Mouse (Mus musculus) kidney, adult 2 months (tissue): ENCODE data around the gene Dlgap1. TPM values are rescaled to one million over a fixed set of nuclear protein-coding genes. Genes with fewer than 3 reads are reported as not detected.
A peak's percentile ranks its signal among the peaks of the same experiment; 100 is the strongest.

Experiments
- DNase-seq: peaks from one replicate; pipeline ENCODE4 v3.0.0; 2021
- H3K27ac ChIP-seq: fragments of 200-500 bp; 2 replicates; pipeline ENCODE4 v1.5.1; 2012; ENCODE audit warnings: low read depth, low read length, control low read depth, inconsistent platforms; ENCODE audit not compliant: insufficient read depth
- H3K27me3 ChIP-seq: fragments of 200-500 bp; replicated peaks from 2 replicates; pipeline ENCODE4 v1.6.1; 2012; ENCODE audit warnings: mild to moderate bottlenecking, moderate library complexity, low read length, inconsistent platforms; ENCODE audit not compliant: control insufficient read depth, insufficient read depth
- H3K36me3 ChIP-seq: fragments of 200-500 bp; 2 replicates; pipeline ENCODE4 v1.6.1; 2012; ENCODE audit warnings: mild to moderate bottlenecking, moderate library complexity, low read length, inconsistent platforms; ENCODE audit not compliant: control insufficient read depth, insufficient read depth
- H3K4me1 ChIP-seq: fragments of 200-500 bp; 2 replicates; pipeline ENCODE4 v1.6.1; 2011; ENCODE audit warnings: low read length; ENCODE audit not compliant: control insufficient read depth, insufficient read depth
- H3K4me3 ChIP-seq: fragments of 200-500 bp; 2 replicates; pipeline ENCODE4 v1.5.1; 2011; ENCODE audit warnings: mild to moderate bottlenecking, low read depth, low read length, control low read depth; ENCODE audit not compliant: insufficient read depth
- CTCF ChIP-seq: fragments of 200-500 bp; conservative IDR thresholded peaks from 2 replicates; pipeline ENCODE4 v1.5.1; 2011; ENCODE audit warnings: low read depth, mild to moderate bottlenecking, control low read depth, low read length, moderate library complexity, mixed read lengths; ENCODE audit not compliant: insufficient read depth, insufficient read length
- POLR2A ChIP-seq: fragments of 200-500 bp; IDR thresholded peaks from one replicate; pipeline ENCODE4 v1.6.1; 2011; ENCODE audit warnings: low read depth, low read length, control low read depth
- WGBS: fragments of 180-500 bp; shearing (Covaris S2); methylation state at CpG from one replicate; pipeline ENCODE4 v1.1.7; 2018; 5-methylcytosine and 5-hydroxymethylcytosine counted together
- polyA plus RNA-seq: library from polyadenylated mRNA; depleted of rRNA; stranded (reverse); fragments of >200 nt; gene quantifications from 2 replicates; pipeline ENCODE4 v1.2.3, GENCODE M21; 2012

Dlgap1 gene
- polyA plus RNA-seq, 1 experiment: 0.55 TPM

GRCm38 (mm10) chr17:70772120-70772899, 803.4 kb downstream of the Dlgap1 start:
- WGBS: 26% methylated on average over 10 of the region's 10 CpGs
- DNase-seq: no peak
- Histone ChIP-seq H3K36me3 (no peaks in the 10 kb centered on the region), H3K27ac (no peak overlapping the region), H3K27me3 (no peaks in the 10 kb centered on the region), H3K4me1 (peaks cover 2% of the 10 kb centered on the region; the same call in 1 of the 2 replicates), H3K4me3 (no peak overlapping the region)
- no peak for TF ChIP-seq POLR2A
- no peak for TF ChIP-seq CTCF

- DNase-seq: no peak
- no peaks in the 10 kb centered on the region for H3K4me1 ChIP-seq
- no peak overlapping the region for H3K27ac ChIP-seq
- TF ChIP-seq POLR2A (no peak), CTCF (no peak)
- no peaks in the 10 kb centered on the region for H3K36me3 ChIP-seq
- H3K4me3 ChIP-seq: no peak overlapping the region
- WGBS: 53% methylated on average over 7 of the region's 7 CpGs
- H3K27me3 ChIP-seq: no peaks in the 10 kb centered on the region
These were observed 810.9 kb downstream of the Dlgap1 start for GRCm38 (mm10) chr17:70779770-70780169.

GRCm38 (mm10) chr17:70780726-70781689, 812.1 kb downstream of the Dlgap1 start:
- Histone ChIP-seq H3K27me3 (no peaks in the 10 kb centered on the region), H3K4me1 (no peaks in the 10 kb centered on the region), H3K4me3 (no peak overlapping the region), H3K27ac (no peak overlapping the region), H3K36me3 (no peaks in the 10 kb centered on the region)
- peak; percentile 54 for DNase-seq
- WGBS: 53% methylated on average over 18 of the region's 18 CpGs
- TF ChIP-seq CTCF (no peak), POLR2A (no peak)

GRCm38 (mm10) chr17:70783273-70783672, 814.4 kb downstream of the Dlgap1 start:
- no peak for TF ChIP-seq POLR2A
- no peaks in the 10 kb centered on the region for H3K36me3 ChIP-seq
- DNase-seq: no peak
- H3K4me3 ChIP-seq: no peak overlapping the region
- H3K4me1 ChIP-seq: no peaks in the 10 kb centered on the region
- no peak overlapping the region for H3K27ac ChIP-seq
- WGBS: 89% methylated on average over 3 of the region's 3 CpGs
- no peaks in the 10 kb centered on the region for H3K27me3 ChIP-seq

GRCm38 (mm10) chr17:70787366-70787765, 818.5 kb downstream of the Dlgap1 start:
- no peaks in the 10 kb centered on the region for H3K27me3 ChIP-seq
- H3K27ac ChIP-seq: no peak overlapping the region
- WGBS: 86% methylated on average over 2 of the region's 2 CpGs
- no peaks in the 10 kb centered on the region for H3K36me3 ChIP-seq
- no peak overlapping the region for H3K4me3 ChIP-seq
- TF ChIP-seq POLR2A: no peak
- no peak for TF ChIP-seq CTCF
- no peak for DNase-seq
- H3K4me1 ChIP-seq: no peaks in the 10 kb centered on the region

GRCm38 (mm10) chr17:70790801-70791200, 821.9 kb downstream of the Dlgap1 start:
- no peaks in the 10 kb centered on the region for H3K4me1 ChIP-seq
- H3K27ac ChIP-seq: no peak overlapping the region
- no peaks in the 10 kb centered on the region for H3K36me3 ChIP-seq
- WGBS: 95% methylated on average over 4 of the region's 4 CpGs
- H3K4me3 ChIP-seq: no peak overlapping the region
- no peaks in the 10 kb centered on the region for H3K27me3 ChIP-seq
- TF ChIP-seq CTCF: no peak
- DNase-seq: no peak

- Histone ChIP-seq H3K36me3 (no peaks in the 10 kb centered on the region), H3K4me3 (no peak overlapping the region), H3K27ac (no peak overlapping the region), H3K27me3 (no peaks in the 10 kb centered on the region), H3K4me1 (no peaks in the 10 kb centered on the region)
- TF ChIP-seq CTCF: no peak
- no peak for TF ChIP-seq POLR2A
- peak; percentile 36 for DNase-seq
- WGBS: 82% methylated on average over 9 of the region's 9 CpGs
These were observed 822.9 kb downstream of the Dlgap1 start for GRCm38 (mm10) chr17:70791596-70792275.
